Mouse (Mus musculus) mammary gland, adult 2 months (tissue): ENCODE data around the gene Nhsl1. TPM values are rescaled to one million over a fixed set of nuclear protein-coding genes. Genes with fewer than 3 reads are reported as not detected.

Experiments
- polyA plus RNA-seq: library from polyadenylated mRNA; depleted of rRNA; stranded (reverse); fragments of >200 nt; gene quantifications from 2 replicates; pipeline ENCODE4 v1.2.3, GENCODE M21; 2012; ENCODE audit warnings: low replicate concordance; rRNA removed

The Nhsl1 gene
- polyA plus RNA-seq, result 8.6 and 10.2 TPM in 2 replicates

DNA sequence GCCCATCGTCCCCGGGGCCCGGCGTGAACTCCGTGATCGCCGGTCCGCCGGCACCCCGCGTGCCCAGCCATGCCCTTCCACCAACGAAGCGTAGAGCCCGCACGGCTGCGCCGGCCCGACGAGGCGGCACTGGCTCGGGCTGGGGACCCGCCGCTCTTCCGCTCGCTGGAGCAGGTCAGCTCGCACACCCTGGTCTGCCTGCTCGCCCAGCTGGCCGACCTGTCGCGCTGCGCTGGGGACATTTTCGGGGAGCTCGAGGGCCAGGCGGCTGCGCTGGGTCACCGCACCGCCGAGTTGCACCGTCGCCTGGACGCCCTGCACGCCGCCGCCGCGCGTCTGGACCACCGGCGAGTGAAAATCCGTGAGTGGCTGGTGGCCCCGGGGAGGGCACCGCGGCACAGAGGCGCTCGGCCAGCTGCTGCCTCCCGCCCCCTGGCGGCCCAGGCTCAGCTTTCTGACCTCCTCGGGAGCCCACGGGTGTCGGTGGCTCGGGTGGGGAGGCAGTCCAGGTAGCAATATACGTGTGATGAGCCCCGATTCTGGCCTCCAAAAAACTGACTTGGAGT, at the start of gene Nhsl1:
Gene Nhsl1, plus strand, starts transcription at position 70 of the 566 bp plus-strand sequence.

DNA sequence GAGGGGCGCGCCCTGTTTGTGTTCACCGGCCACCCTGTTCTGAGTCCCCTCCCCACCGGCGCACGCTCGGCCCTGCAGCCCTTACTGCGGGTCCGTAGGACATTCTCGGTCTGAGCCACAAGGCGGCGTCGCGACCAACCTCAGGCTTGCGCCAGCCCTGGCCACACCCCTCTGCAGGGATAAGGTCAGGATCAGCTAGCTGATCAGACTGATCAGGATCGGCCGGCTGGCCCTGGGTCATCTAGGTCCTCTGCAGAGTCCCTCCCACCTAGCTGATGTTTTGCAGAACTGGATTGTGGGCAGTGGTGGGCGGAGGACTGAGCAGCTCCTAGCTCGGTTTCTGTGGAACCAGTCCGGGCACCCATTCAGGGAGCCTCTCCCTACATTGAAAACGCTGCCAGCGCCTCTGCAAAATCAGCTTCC, 227.0 kb downstream of the Nhsl1 start, which contains the start of gene Hebp2:
Gene Hebp2, minus strand, starts transcription at position 264 of the 423 bp plus-strand sequence.

Other genes with a start within 250 kb of the Nhsl1 start
- not detected in 2 replicates for gene Ect2l, start 108.1 kb upstream of the Nhsl1 start, polyA plus RNA-seq
- 13.7 and 22.3 TPM in 2 replicates for gene Ccdc28a, start 84.0 kb upstream of the Nhsl1 start, polyA plus RNA-seq
- gene Hebp2, start 227.1 kb downstream of the Nhsl1 start, polyA plus RNA-seq, result 4.1 and 7.1 TPM in 2 replicates